Mouse (Mus musculus): ENCODE measurements around the gene Ccdc17. TPM values are rescaled to one million over a fixed set of nuclear protein-coding genes. Genes with fewer than 3 reads are reported as not detected.

Gene Ccdc17
- total RNA-seq (2014; fragmentation: Nextera tagmentation) (5.8 and 6.2 TPM in 2 replicates), total RNA-seq (2017) (5.0 and 5.9 TPM in 2 replicates), polyA plus RNA-seq (2012) (0.37 and 0.83 TPM in 2 replicates)

DNA sequence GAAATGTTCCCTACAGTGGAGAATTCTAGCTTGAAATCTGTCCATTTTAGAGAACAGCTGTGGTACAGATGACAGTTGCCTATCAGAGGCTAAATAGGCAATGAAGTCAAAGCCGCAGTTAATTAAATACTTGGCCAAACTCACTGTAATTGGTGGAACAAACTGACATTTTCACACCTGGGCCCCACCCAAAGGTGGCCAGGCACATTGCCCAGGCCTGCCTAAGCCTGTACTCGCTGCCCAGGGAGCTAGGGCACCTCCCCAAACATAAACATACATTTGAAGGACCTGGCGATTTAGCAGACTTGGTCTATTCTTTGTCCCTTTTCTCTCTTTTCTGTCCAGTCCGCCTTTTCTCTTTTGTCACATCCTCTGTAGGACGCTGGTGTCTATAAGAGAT, at the start of gene Ccdc17:
Gene Ccdc17, plus strand, starts transcription at position 276 of the 400 bp plus-strand sequence.
- peaks cover 40% of the 10 kb centered on the region for H3K4me1 ChIP-seq (ENCODE audit: insufficient read depth, low read depth, low read length)
- H3K9me3 ChIP-seq (replicated peaks), result no peaks in the 10 kb centered on the region
- ATAC-seq (ENCODE audit: extremely low read depth, insufficient number of reproducible peaks, low FRiP score, poor library complexity, severe bottlenecking) (no peak), DNase-seq (ENCODE audit: low spot score) (no peak)
- peak within 1 kb of the TSS; percentile 83 for H3K4me3 ChIP-seq (ENCODE audit: low read depth, low read length)
- no peaks in the 10 kb centered on the region for H3K27me3 ChIP-seq (ENCODE audit: insufficient read depth, low read length)
- peaks cover 67% of the 10 kb centered on the region for H3K36me3 ChIP-seq (replicated peaks)
- TF ChIP-seq POLR2AphosphoS5 (IDR thresholded peaks at IDR 0.05; ENCODE audit: insufficient replicate concordance, low read depth, low read length), result no peak
- TF ChIP-seq CTCF (IDR thresholded peaks at IDR 0.05; ENCODE audit: low read depth, low read length), result no peak
- no peak for TF ChIP-seq GATA2 (IDR thresholded peaks at IDR 0.05; ENCODE audit: borderline replicate concordance, low read depth, low read length)
- TF ChIP-seq TAL1 (conservative IDR thresholded peaks at IDR 0.05; ENCODE audit: low read depth, low read length), result no peak
- TF ChIP-seq GATA1 (IDR thresholded peaks at IDR 0.05; ENCODE audit: borderline replicate concordance, low read length), result no peak

DNA sequence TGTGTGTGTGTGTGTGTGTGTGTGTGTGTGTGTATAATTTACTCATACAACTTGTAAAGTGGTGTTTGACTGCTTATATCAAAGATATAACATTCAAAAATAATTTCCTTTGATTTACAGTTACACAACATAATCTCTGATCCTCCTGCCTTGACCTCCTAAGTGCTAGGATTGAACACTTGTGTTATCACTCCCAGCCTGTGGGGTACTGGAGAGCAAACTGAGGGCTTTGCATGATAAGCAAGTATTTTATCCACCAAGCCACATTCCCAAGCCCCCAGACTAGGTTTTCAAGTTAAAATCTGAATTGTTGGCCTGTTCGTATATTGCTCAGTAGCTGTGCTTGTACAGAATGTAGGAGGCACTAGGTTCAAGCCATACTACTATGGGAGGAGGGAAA, 46.0 kb upstream of the Ccdc17 start:
- DNase-seq (ENCODE audit: low spot score) (no peak), ATAC-seq (ENCODE audit: extremely low read depth, insufficient number of reproducible peaks, low FRiP score, poor library complexity, severe bottlenecking) (no peak)

DNA sequence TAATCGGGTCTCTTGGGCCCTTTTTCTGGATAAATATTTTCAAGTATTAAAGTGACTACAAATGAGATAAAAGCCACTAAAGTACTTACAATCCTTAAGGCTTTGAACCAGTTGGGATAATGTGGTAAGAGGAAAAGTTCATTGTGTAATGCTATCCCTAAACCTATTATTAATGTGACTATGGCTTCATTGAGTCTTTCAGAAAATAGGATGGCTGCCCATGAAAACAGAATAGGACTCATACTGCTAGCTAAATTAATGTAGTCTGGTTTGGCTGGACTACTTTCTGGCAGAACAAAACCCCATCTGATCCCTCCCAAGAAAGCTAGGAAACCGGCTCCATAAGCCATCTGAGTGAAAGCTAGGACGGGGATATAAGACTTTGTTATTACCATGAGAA, 43.4 kb upstream of the Ccdc17 start:
- H3K4me3 ChIP-seq (ENCODE audit: low read depth, low read length), result no peak overlapping the region
- no peaks in the 10 kb centered on the region for H3K27me3 ChIP-seq (ENCODE audit: insufficient read depth, low read length)
- TF ChIP-seq GATA1 (IDR thresholded peaks at IDR 0.05; ENCODE audit: borderline replicate concordance, low read length), result no peak
- no peak for TF ChIP-seq CTCF (IDR thresholded peaks at IDR 0.05; ENCODE audit: low read depth, low read length)
- no peak for TF ChIP-seq POLR2AphosphoS5 (IDR thresholded peaks at IDR 0.05; ENCODE audit: insufficient replicate concordance, low read depth, low read length)
- TF ChIP-seq TAL1 (conservative IDR thresholded peaks at IDR 0.05; ENCODE audit: low read depth, low read length), result no peak
- no peak for TF ChIP-seq GATA2 (IDR thresholded peaks at IDR 0.05; ENCODE audit: borderline replicate concordance, low read depth, low read length)
- H3K36me3 ChIP-seq (replicated peaks), result peaks cover 30% of the 10 kb centered on the region
- peaks cover 4% of the 10 kb centered on the region for H3K4me1 ChIP-seq (ENCODE audit: insufficient read depth, low read depth, low read length)
- no peak for ATAC-seq (ENCODE audit: extremely low read depth, insufficient number of reproducible peaks, low FRiP score, poor library complexity, severe bottlenecking)
- no peak for DNase-seq (ENCODE audit: low spot score)
- H3K9me3 ChIP-seq (replicated peaks), result no peaks in the 10 kb centered on the region

More for the DNA sequence above, 46.0 kb upstream of the Ccdc17 start:
- no peaks in the 10 kb centered on the region for H3K9me3 ChIP-seq (replicated peaks)
- peaks cover 1% of the 10 kb centered on the region; the same call in 1 of the 2 replicates for H3K4me1 ChIP-seq (ENCODE audit: insufficient read depth, low read depth, low read length)
- no peak overlapping the region for H3K4me3 ChIP-seq (ENCODE audit: low read depth, low read length)
- TF ChIP-seq CTCF (IDR thresholded peaks at IDR 0.05; ENCODE audit: low read depth, low read length) (no peak), TAL1 (conservative IDR thresholded peaks at IDR 0.05; ENCODE audit: low read depth, low read length) (no peak), POLR2AphosphoS5 (IDR thresholded peaks at IDR 0.05; ENCODE audit: insufficient replicate concordance, low read depth, low read length) (no peak), GATA1 (IDR thresholded peaks at IDR 0.05; ENCODE audit: borderline replicate concordance, low read length) (no peak), GATA2 (IDR thresholded peaks at IDR 0.05; ENCODE audit: borderline replicate concordance, low read depth, low read length) (no peak)
- no peaks in the 10 kb centered on the region for H3K27me3 ChIP-seq (ENCODE audit: insufficient read depth, low read length)
- peaks cover 30% of the 10 kb centered on the region for H3K36me3 ChIP-seq (replicated peaks)

DNA sequence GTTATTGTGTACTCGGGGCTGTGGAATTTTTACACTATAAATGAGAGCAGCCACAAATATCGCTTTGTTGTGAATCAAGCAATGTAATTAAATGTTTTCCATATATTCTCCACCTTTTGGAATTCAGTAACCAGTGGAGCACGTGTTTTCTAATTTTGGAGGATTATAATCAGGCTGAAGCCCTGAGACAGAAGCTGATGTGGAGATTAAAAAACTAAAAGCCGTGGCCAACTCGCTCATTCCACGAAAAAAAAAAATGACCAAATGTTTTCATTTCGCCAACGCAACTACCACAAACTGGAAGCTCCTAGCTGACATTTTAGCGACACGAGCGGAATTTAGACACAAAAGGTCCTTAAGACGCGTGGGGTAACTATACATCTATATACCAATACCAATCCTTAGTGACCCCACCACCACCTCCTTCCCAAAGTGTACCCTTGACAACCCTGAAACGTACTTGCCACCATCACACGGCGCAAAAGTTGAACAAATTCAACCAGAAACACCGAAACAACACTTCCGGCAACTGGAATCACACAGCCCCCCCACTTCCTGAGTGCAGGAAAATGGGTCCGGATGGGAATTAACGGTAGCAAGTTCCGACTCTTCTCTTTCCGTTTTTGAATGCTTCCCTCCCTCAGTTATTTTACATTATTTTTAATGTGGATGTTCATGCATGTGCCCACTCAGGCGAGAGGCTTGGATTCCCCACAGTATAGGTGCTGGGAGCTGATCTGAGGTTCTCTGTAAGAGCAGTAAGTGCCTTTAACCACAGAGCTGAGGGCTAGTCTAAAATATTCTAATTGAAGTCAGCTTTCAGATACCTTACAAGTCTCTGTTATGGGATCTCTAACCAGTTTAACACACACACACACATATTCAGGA, 40.8 kb upstream of the Ccdc17 start, which contains the start of gene Tmem69:
Gene Tmem69, minus strand, starts transcription at position 524 of the 888 bp plus-strand sequence.
- TF ChIP-seq GATA2 (IDR thresholded peaks at IDR 0.05; ENCODE audit: borderline replicate concordance, low read depth, low read length), result no peak
- no peak for TF ChIP-seq CTCF (IDR thresholded peaks at IDR 0.05; ENCODE audit: low read depth, low read length)
- no peak for TF ChIP-seq GATA1 (IDR thresholded peaks at IDR 0.05; ENCODE audit: borderline replicate concordance, low read length)
- no peak for TF ChIP-seq POLR2AphosphoS5 (IDR thresholded peaks at IDR 0.05; ENCODE audit: insufficient replicate concordance, low read depth, low read length)
- TF ChIP-seq TAL1 (conservative IDR thresholded peaks at IDR 0.05; ENCODE audit: low read depth, low read length), result no peak
- DNase-seq (ENCODE audit: low spot score), result no peak
- peak within 1 kb of the TSS; percentile 97 for H3K4me3 ChIP-seq (ENCODE audit: low read depth, low read length)
- H3K4me1 ChIP-seq (ENCODE audit: insufficient read depth, low read depth, low read length), result peaks cover 15% of the 10 kb centered on the region
- H3K9me3 ChIP-seq (replicated peaks), result no peaks in the 10 kb centered on the region
- H3K36me3 ChIP-seq (replicated peaks), result peaks cover 32% of the 10 kb centered on the region
- no peaks in the 10 kb centered on the region for H3K27me3 ChIP-seq (ENCODE audit: insufficient read depth, low read length)
- no peak; the same call in 1 of the 2 replicates for ATAC-seq (ENCODE audit: extremely low read depth, insufficient number of reproducible peaks, low FRiP score, poor library complexity, severe bottlenecking)

DNA sequence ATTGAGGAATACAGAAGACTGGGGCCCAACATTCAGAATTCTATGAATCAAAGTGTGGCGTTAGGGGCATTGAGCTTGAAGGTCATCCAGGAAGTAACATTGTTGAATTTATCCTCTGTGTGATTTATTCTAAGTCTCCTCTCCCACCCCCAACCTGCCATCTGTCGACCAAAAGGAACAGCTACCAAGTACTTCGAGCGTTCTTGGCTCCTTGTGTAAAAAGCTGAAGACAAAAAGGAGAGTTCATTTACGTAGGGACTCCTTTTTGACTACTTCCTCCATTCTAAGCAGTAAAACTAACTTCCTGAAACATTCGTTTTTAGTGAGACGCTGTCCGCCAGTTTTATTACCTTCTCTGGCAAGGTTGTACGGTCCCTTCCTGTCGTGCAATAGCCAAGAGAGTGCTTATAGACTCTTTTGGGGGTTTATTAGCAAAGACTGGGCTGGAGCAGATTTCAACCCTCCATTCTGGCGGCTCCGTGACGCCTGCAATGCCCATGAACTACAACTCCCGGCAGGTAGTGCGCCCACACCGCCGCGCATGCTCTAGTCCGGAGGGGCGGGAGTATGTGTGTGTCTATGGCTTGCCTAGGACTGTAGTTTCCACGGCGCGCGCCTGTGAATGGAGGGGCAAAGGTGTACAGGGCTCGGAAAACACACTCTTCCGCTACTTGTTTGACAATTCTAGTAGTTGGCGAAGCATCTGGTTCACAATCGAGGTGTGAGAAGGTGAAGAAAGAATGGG, 39.7 kb upstream of the Ccdc17 start:
- peaks cover 20% of the 10 kb centered on the region for H3K4me1 ChIP-seq (ENCODE audit: insufficient read depth, low read depth, low read length)
- TF ChIP-seq GATA2 (IDR thresholded peaks at IDR 0.05; ENCODE audit: borderline replicate concordance, low read depth, low read length) (no peak), TAL1 (conservative IDR thresholded peaks at IDR 0.05; ENCODE audit: low read depth, low read length) (no peak), GATA1 (IDR thresholded peaks at IDR 0.05; ENCODE audit: borderline replicate concordance, low read length) (no peak), POLR2AphosphoS5 (IDR thresholded peaks at IDR 0.05; ENCODE audit: insufficient replicate concordance, low read depth, low read length) (no peak; the same call in 1 of the 2 replicates), CTCF (IDR thresholded peaks at IDR 0.05; ENCODE audit: low read depth, low read length) (no peak)
- H3K27me3 ChIP-seq (ENCODE audit: insufficient read depth, low read length), result no peaks in the 10 kb centered on the region
- DNase-seq (ENCODE audit: low spot score) (peak; percentile 71), ATAC-seq (ENCODE audit: extremely low read depth, insufficient number of reproducible peaks, low FRiP score, poor library complexity, severe bottlenecking) (peak; percentile 88)
- no peaks in the 10 kb centered on the region for H3K9me3 ChIP-seq (replicated peaks)
- H3K36me3 ChIP-seq (replicated peaks), result peaks cover 31% of the 10 kb centered on the region
- H3K4me3 ChIP-seq (ENCODE audit: low read depth, low read length), result peak overlapping the region; percentile 97
